Mouse (Mus musculus) embryo, embryonic 10 days (tissue): ENCODE results near the gene Lsp1.

ENCODE experiments used
- DNase-seq: peaks from one replicate; pipeline ENCODE4 v3.0.0-alpha.2; 2015; ENCODE audit warnings: low spot score

Lsp1 gene

DNA sequence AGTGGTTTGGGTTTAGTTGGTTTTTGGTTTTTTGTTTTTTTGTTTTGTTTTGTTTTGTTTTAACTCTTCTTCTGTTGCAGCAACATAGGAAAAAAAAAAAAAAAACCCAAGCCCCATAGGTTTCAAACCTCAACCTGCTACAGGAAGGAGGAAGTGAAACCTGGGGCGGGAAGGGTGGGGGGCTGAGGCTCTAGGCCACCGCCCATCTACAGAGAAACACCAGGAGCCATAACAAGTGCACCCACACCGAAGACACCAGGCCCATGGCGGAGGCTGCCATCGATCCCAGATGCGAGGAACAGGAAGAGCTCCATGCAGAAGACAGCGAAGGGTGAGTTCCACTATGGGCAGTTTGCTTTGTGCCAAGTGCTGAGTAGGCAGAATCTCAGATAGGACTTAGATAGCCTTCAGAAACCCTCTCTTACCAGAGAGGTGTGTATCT lies at the start of gene Lsp1:
Lsp1 (plus strand) TSS at position 174 of the 442 bp plus-strand sequence.
- DNase-seq, result no peak

- no peak for DNase-seq
These were observed 47.3 kb upstream of the Lsp1 start for GRCm38 (mm10) chr7:142413285-142413684.

DNA sequence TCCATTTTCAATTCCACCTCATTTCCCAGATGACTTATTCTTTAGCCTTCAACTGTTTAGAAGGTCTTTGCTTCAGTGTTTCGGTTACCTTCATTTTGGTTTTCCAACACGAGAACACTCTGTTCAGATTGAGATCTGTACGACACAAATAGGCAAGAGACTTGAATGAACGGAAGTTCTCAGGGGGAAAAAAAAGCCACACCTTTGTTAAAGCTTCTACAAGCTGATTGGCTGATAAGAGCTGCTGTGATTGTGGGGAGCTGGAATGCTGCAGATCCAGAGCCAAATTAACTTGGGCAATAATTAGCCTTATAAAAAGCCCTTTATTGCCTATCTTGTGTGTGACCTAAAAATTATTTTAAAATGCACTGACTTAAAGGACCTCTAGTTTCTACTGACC lies 45.3 kb upstream of the Lsp1 start:
- DNase-seq, result no peak

DNA sequence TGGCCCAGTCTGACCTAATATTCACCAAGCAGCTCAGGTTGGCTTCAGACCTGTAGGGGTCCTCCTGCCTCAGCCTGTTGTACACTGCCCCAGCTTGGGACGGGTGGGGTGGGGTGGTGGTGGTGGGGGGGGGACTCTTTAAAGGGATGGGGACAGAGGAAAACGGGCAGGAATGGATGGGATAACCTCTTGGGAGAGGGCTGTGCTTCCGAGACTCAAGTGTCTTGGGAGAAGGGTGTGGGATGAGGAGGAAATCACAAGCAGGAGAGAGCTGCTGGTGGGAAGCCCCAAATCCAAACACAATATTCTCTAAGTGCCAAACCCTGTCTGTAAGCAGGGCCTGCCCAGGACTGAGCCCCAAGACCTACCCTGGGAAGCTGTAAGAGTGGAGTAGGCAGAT lies 44.4 kb upstream of the Lsp1 start:
- no peak for DNase-seq

GRCm38 (mm10) chr7:142418027-142418426 lies 42.6 kb upstream of the Lsp1 start:
- no peak for DNase-seq

DNA sequence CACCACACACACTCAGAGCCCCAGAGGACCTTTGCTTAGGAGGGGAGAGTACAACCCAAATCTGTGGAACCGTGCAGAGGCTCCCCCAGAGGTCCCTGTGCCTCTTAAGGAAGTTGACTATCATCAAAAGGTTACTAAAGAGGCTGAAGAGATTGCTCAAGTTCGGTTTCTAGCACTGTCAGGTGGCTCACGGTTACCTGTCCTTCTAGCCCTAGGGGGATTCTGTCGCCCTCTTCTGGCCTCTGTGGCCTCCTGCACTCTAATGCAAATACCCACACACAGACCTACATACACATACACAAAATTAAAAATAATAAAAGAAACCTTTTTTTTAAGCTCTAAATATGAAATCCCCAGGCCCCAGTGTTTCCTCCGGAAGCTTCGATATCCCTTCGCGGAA lies 41.9 kb upstream of the Lsp1 start:
- DNase-seq, result no peak

DNA sequence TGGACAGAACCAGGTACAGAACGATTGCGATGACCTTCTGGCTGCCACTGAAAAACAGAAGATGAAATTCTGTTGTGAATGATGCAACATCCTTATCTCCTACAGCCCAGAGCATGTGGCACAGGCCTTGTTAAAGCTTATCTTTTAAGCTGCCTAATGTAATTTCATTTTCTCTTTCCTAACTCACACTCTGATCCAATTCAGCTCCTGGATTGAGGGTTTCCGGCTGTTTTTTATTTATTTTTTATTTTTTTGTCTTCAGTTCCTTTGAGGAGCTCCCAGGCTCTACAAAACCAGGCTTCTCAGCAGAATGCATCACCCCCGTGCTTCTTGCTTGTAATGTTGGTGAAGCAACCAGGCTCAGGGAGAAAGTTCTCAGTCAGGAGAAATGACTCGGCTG lies 40.7 kb upstream of the Lsp1 start:
- no peak for DNase-seq

DNA sequence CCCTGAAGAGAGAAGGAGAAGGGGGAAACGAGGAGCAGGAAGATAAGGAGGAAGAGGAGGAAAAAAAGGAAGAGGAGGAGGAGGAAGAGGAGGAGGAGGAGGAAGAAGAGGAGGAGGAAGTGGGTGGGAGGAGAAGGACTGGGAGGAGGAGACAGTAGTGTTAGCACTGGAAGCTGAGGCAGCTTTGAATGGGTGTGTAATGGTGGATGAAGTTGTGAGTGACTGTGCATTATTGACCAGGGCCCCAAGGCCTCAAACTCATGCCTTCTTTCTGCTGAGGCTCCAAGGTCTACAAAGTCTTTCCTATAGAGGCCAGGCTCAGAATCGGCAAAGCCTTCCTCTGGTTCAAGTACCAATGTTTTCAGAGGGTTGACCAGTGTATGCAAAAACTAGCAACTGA lies 38.8 kb upstream of the Lsp1 start:
- DNase-seq, result no peak

- DNase-seq, result peak; percentile 47
These were observed 34.9 kb upstream of the Lsp1 start for GRCm38 (mm10) chr7:142425641-142426213.

DNA sequence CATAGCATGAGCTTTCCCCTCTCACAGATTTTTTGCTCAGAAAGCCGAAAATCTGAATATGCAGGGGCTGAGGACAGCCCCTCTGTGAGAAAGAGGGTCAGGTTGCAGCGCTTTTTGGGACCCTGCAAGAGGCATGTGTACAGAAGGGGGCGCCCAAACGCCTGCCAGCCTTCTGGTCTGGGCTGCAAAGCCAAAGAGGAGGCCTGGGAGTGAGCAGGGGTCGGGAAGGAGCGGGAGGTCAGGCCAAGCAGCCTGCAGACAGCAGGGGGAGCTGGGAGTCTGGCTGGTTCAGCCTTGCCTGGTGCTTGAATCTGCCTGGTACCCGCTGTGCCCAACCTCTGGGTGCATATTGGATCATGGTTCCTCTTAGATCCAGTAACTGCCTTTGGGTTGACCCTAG lies 32.4 kb upstream of the Lsp1 start:
- DNase-seq, result peak; percentile 94

- no peak for DNase-seq
These were observed 30.4 kb upstream of the Lsp1 start for GRCm38 (mm10) chr7:142430160-142430678.

- DNase-seq, result no peak
These were observed 29.5 kb upstream of the Lsp1 start for GRCm38 (mm10) chr7:142431106-142431505.

DNA sequence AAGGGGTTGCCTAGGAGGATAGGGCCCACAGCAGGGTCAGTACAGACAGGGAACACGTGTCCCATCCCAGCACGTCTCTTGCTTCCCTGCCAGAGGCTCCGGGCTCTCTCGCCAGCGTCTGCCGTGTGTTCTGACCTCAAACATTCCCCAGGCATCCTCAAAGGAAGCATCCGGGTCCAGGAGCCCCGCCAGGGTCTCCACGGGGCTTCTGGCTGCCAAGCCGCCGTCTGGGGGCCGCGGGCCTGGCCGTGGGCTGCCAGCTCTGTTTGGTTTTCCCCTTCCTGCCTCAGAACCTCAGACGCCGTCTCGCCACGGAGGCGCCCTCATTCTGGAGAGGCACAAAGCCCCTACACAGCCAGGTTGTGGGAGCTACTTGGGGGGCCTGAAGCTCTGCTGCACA lies 27.0 kb upstream of the Lsp1 start:
- no peak for DNase-seq

GRCm38 (mm10) chr7:142434137-142434865 lies 26.3 kb upstream of the Lsp1 start, which contains the start of gene Syt8:
TSS of gene Syt8 (plus strand) at chr7:142434850.
- DNase-seq, result peak; percentile 29

DNA sequence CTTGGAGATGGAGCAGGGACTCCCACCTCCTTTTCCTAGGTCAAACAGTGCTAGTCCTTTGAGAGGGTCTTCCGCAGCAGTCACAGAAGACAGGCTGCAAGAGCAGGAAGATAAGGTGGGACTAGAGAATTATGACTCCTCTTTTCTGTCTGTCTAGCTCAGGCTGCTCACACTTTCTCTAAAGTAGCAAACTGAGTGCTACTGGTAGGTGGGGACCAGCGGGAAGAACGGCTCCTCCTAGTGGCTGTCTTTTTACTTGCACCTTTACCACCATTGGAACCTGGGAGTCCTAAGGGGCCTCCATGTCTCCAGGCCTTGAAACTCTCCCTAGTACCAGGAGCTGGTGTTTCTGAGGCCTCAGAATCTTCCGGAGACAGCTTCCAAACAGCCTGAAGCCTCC lies 25.1 kb upstream of the Lsp1 start:
- DNase-seq, result peak; percentile 84

- no peak for DNase-seq
These were observed 23.3 kb upstream of the Lsp1 start for GRCm38 (mm10) chr7:142437324-142437723.

- DNase-seq, result no peak
These were observed 20.6 kb upstream of the Lsp1 start for GRCm38 (mm10) chr7:142439966-142440365.

GRCm38 (mm10) chr7:142440657-142441114 lies 19.9 kb upstream of the Lsp1 start:
- DNase-seq, result peak; percentile 88

- no peak for DNase-seq
These were observed 19.0 kb upstream of the Lsp1 start, which contains the start of gene Tnni2 for GRCm38 (mm10) chr7:142441585-142441984. TSS of gene Tnni2 (plus strand) at chr7:142441808.

- DNase-seq, result no peak
These were observed 18.3 kb upstream of the Lsp1 start for GRCm38 (mm10) chr7:142442081-142442907.

DNA sequence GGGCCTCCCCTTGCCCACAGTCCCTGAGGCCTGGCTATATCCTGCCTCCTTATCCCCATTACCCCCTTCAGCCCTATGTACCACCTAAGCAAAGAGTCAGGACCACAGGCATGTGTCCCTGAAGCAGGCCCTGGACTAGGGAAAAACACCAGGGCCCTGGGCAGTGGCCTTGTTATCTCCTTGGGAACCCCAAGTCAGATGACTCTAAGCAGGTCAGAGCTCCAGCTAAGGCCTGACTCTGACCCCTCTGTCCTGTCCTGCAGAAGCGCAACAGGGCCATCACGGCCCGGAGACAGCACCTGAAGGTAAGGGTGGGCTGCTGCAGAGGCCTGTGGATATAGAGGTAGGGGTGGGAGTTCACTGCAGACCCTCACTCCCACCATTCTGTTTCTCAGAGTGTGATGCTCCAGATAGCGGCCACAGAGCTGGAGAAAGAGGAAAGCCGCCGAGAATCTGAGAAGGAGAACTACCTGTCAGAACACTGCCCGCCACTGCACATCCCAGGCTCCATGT lies 17.6 kb upstream of the Lsp1 start:
- DNase-seq, result no peak

GRCm38 (mm10) chr7:142443474-142443873 lies 17.1 kb upstream of the Lsp1 start:
- no peak for DNase-seq
